Mouse (Mus musculus): ENCODE data around the gene Vmn2r81.
"Not testable (repeated sequence)": the region's sequence is repeated elsewhere in the genome, so short reads cannot be mapped to it uniquely, and the experiment has no call there.

The Vmn2r81 gene

GRCm38 (mm10) chr10:79247392-79247791, at the start of gene Vmn2r81:
Gene Vmn2r81 (plus strand): TSS chr10:79247692.
- DNase-seq (ENCODE audit: low spot score in 2 of 2) = not testable (repeated sequence)

- not testable (repeated sequence) for DNase-seq (ENCODE audit: low spot score in 2 of 2)
Observed at GRCm38 (mm10) chr10:79199973-79200372, 47.5 kb upstream of the Vmn2r81 start.

GRCm38 (mm10) chr10:79220432-79220831, 27.1 kb upstream of the Vmn2r81 start:
- DNase-seq (ENCODE audit: low spot score in 2 of 2) = no peak

DNA sequence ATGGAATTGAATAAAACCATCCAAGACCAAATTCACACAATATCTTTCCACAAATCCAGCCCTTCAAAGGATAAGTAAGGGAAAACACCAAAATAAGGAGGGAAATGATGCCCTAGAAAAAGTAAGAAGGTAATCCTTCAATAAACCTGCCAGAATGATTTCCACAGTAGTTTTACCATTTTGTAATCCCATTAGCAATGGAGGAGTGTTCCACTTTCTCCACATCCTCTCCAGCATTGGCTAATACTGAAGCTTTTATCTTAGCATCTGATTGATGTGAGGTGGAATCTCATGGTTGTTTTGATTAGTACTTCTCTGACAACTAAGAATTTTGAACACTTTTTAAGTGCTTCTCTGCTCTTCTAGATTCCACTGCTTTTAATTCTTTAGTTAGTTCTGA, 25.9 kb upstream of the Vmn2r81 start:
- DNase-seq (ENCODE audit: low spot score in 2 of 2) = no peak

GRCm38 (mm10) chr10:79222214-79222613, 25.3 kb upstream of the Vmn2r81 start:
- DNase-seq (ENCODE audit: low spot score in 2 of 2) = no peak

DNA sequence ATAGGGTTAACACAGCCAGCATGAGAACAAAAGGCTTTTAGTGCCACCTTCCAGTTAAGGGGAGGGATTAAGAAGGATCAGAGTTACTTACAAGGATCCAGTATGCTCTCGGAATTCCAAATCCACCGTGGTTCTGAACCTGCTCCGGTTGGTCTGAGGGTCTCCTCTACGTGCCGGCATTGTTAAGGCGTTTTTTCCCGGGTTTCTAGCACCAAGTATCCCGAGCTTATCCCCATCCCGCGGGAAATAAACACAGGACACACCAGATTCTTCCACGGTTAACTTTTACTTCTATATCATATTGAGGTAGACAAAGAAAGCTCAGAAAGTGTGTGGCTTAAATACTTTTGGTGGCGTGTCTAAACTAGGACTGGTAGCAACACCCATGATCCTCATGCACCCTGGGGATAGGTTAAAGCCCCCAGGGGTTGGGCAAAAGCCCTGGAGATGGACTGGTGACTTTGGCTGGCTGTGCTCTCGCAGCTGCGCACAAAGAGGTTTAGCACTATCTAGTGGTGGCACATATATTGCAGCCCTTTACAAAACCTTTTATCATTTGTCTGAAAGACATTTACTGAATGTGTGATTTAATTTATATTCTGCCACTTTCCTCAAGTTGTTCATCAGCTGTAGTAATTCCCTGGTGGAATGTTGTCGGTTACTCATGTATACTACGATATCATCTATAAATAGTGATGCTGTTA, 74.7 kb downstream of the Vmn2r81 start:
- DNase-seq (ENCODE audit: low spot score in 2 of 2) = not testable (repeated sequence)

DNA sequence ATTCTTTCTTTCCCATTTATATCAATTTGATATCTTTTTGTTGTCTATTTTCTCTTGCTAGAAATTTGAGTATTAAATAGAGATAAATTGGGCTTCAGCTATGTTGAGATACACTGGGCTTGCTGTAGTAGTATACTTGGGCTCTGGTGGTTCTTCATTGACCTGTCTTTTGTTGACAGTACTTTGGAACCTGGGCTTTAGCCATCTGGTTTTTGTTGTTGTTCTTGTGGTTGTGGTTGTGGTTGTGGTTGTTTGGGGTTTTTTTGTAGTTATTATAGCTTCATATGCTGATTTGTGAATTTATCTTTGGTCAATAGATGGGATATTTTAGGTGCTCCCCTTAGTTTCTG, 75.2 kb downstream of the Vmn2r81 start:
- no peak for DNase-seq (ENCODE audit: low spot score in 2 of 2)
